Mouse (Mus musculus) telencephalon, adult 2 months (tissue): ENCODE measurements around the gene Ikzf4.
A peak's percentile ranks its signal among the peaks of the same experiment; 100 is the strongest.

Experiments
- DNase-seq: peaks from one replicate; pipeline ENCODE4 v3.0.0-alpha.2; 2011; ENCODE audit warnings: low read depth, low spot score

Gene Ikzf4

GRCm38 (mm10) chr10:128645111-128646011 is at the start of gene Ikzf4:
Gene Ikzf4 (minus strand): TSS chr10:128645991.
- no peak for DNase-seq

GRCm38 (mm10) chr10:128695411-128695991 is 49.7 kb upstream of the Ikzf4 start:
- DNase-seq = no peak

GRCm38 (mm10) chr10:128674469-128675008 is 28.7 kb upstream of the Ikzf4 start:
- no peak for DNase-seq

GRCm38 (mm10) chr10:128673763-128674468 is 28.1 kb upstream of the Ikzf4 start, which contains the start of gene Suox:
Gene Suox (minus strand): TSS chr10:128674073.
- DNase-seq = peak; percentile 50

GRCm38 (mm10) chr10:128671148-128671547 is 25.4 kb upstream of the Ikzf4 start:
- no peak for DNase-seq

- no peak for DNase-seq
Measured at GRCm38 (mm10) chr10:128668790-128669672, 23.2 kb upstream of the Ikzf4 start.

GRCm38 (mm10) chr10:128665806-128666205 is 20.0 kb upstream of the Ikzf4 start:
- DNase-seq = no peak

- no peak for DNase-seq
Measured at GRCm38 (mm10) chr10:128665307-128665706, 19.5 kb upstream of the Ikzf4 start.

- no peak for DNase-seq
Measured at GRCm38 (mm10) chr10:128664808-128665207, 19.0 kb upstream of the Ikzf4 start.

- no peak for DNase-seq
Measured at GRCm38 (mm10) chr10:128663441-128664220, 17.8 kb upstream of the Ikzf4 start.

GRCm38 (mm10) chr10:128662465-128662864 is 16.7 kb upstream of the Ikzf4 start:
- DNase-seq = no peak

- no peak for DNase-seq
Measured at GRCm38 (mm10) chr10:128659490-128659889, 13.7 kb upstream of the Ikzf4 start.

GRCm38 (mm10) chr10:128657844-128658243 is 12.1 kb upstream of the Ikzf4 start:
- no peak for DNase-seq

GRCm38 (mm10) chr10:128656731-128657130 is 10.9 kb upstream of the Ikzf4 start:
- no peak for DNase-seq

- no peak for DNase-seq
Measured at GRCm38 (mm10) chr10:128655254-128655653, 9.5 kb upstream of the Ikzf4 start.

GRCm38 (mm10) chr10:128653866-128654265 is 8.1 kb upstream of the Ikzf4 start:
- no peak for DNase-seq

GRCm38 (mm10) chr10:128646139-128647089 is 623 bp upstream of the Ikzf4 start:
- DNase-seq = no peak

- DNase-seq = no peak
Measured at GRCm38 (mm10) chr10:128642749-128643148, 3.0 kb downstream of the Ikzf4 start.

- DNase-seq = no peak
Measured at GRCm38 (mm10) chr10:128641871-128642270, 3.9 kb downstream of the Ikzf4 start.
